Mouse (Mus musculus) CD4-positive, CD25-positive, alpha-beta regulatory T cell, adult 9 weeks (primary cell): ENCODE measurements around the gene Nim1k. TPM values are rescaled to one million over a fixed set of nuclear protein-coding genes. Genes with fewer than 3 reads are reported as not detected.

Experiments
- polyA plus RNA-seq: library from polyadenylated mRNA; unstranded; fragments of 100-300 nt; shearing (Covaris generic); gene quantifications from one replicate; pipeline ENCODE4 v1.2.1, GENCODE M21; 2017

Gene Nim1k
- polyA plus RNA-seq = 0.68 TPM

GRCm38 (mm10) chr13:119755681-119756471, at the start of gene Nim1k:
Nim1k (minus strand) TSS chr13:119755882.

GRCm38 (mm10) chr13:119790761-119791579, 35.3 kb upstream of the Nim1k start, which contains the start of gene Zfp131:
Zfp131 (minus strand) TSS chr13:119790889.

GRCm38 (mm10) chr13:119690039-119690728, 65.5 kb downstream of the Nim1k start, which contains the start of gene Hmgcs1:
Hmgcs1 (plus strand) TSS chr13:119690379.

Other genes starting within 250 kb of the Nim1k start
- gene Ccl28, start 132.1 kb downstream of the Nim1k start, polyA plus RNA-seq = 0.10 TPM
- 52.9 TPM for gene Hmgcs1, start 65.5 kb downstream of the Nim1k start, polyA plus RNA-seq
- 20.4 TPM for gene Zfp131, start 35.0 kb upstream of the Nim1k start, polyA plus RNA-seq
- gene AF067063, start 74.3 kb upstream of the Nim1k start, polyA plus RNA-seq = not detected
- 0.40 TPM for gene D13Ertd608e, start 80.1 kb upstream of the Nim1k start, polyA plus RNA-seq
- gene Tcstv1, start 138.9 kb upstream of the Nim1k start, polyA plus RNA-seq = not detected
- not detected for gene Gm21761, start 173.4 kb upstream of the Nim1k start, polyA plus RNA-seq
- not detected for gene B020031M17Rik, start 194.9 kb upstream of the Nim1k start, polyA plus RNA-seq